17 mouse cellular contexts compared by ENCODE assay signal in genomic region chrX:109175038-109175437, GRCm38 (mm10). TPM values are rescaled to one million over a fixed set of nuclear protein-coding genes. Genes with fewer than 3 reads are reported as not detected.
DNase-seq lines count a peak whose midpoint lies in the region; ATAC-seq lines count a peak whose summit lies in the region.
"Had no signal": no experiment of that assay in that cellular context is flagged by ENCODE, and none has a peak within 500 bp of the region (broad histone marks: within the 10 kb centered on the region; RNA-seq: fewer than 3 reads in every experiment).

No protein-coding gene starts in this region.

- peak; percentile 5 to 14 for DNase-seq in cerebellum, postnatal 10 days
- DNase-seq in cerebellum, adult 8-10 months, result no peak
- DNase-seq in kidney, postnatal 10 days, result peak; percentile 24
- peak; percentile 18 for DNase-seq in 3T3-L1 (ENCODE audit: low read depth, low spot score)
- DNase-seq in forebrain, embryonic 14.5 days (ENCODE audit: low spot score), result no peak
- no peak for DNase-seq in thymus, postnatal 4 days
- DNase-seq: adrenal gland, adult 8-10 months; cerebellum, postnatal 14 days; liver, postnatal 0 days had no signal

- WGBS in kidney, embryonic 15.5 days, result 59% methylated on average over 2 of the region's 2 CpGs
- WGBS in intestine, embryonic 16.5 days, result 66% methylated on average over 2 of the region's 2 CpGs
- 82% methylated on average over 2 of the region's 2 CpGs for WGBS in forebrain, embryonic 14.5 days

- no peak overlapping the region for H3K4me3 ChIP-seq in kidney, embryonic 15.5 days (replicated peaks)
- no peak overlapping the region for H3K4me3 ChIP-seq in intestine, embryonic 16.5 days (ENCODE audit: low read length)
- H3K4me3 ChIP-seq in forebrain, embryonic 14.5 days (ENCODE audit: low read depth, low read length), result no peak overlapping the region
- H3K4me3 ChIP-seq: forebrain, embryonic 12.5 days; limb, embryonic 13.5 days had no signal

- no peak for ATAC-seq in kidney, embryonic 15.5 days (replicated peaks; ENCODE audit: low FRiP score)
- peak; percentile 72 for ATAC-seq in intestine, embryonic 16.5 days
- ATAC-seq in forebrain, embryonic 14.5 days, result no peak
- ATAC-seq: liver, postnatal 0 days had no signal

- no peaks in the 10 kb centered on the region for H3K27me3 ChIP-seq in kidney, embryonic 15.5 days
- H3K27me3 ChIP-seq in intestine, embryonic 16.5 days (replicated peaks; ENCODE audit: control insufficient read depth, insufficient read depth, low read length), result no peaks in the 10 kb centered on the region
- no peaks in the 10 kb centered on the region for H3K27me3 ChIP-seq in forebrain, embryonic 14.5 days (replicated peaks; ENCODE audit: control insufficient read depth, insufficient read depth, low read length)
- H3K27me3 ChIP-seq: forebrain, embryonic 12.5 days; limb, embryonic 13.5 days had no signal

- H3K9me3 ChIP-seq in kidney, embryonic 15.5 days (replicated peaks), result no peaks in the 10 kb centered on the region
- H3K9me3 ChIP-seq in intestine, embryonic 16.5 days (ENCODE audit: control insufficient read depth, low read length), result no peaks in the 10 kb centered on the region
- no peaks in the 10 kb centered on the region for H3K9me3 ChIP-seq in forebrain, embryonic 14.5 days (replicated peaks; ENCODE audit: control insufficient read depth, low read length)
- H3K9me3 ChIP-seq: forebrain, embryonic 12.5 days; limb, embryonic 13.5 days had no signal

- H3K27ac ChIP-seq in kidney, embryonic 15.5 days, result no peak overlapping the region
- H3K27ac ChIP-seq in intestine, embryonic 16.5 days (ENCODE audit: low read length), result no peak overlapping the region
- no peak overlapping the region for H3K27ac ChIP-seq in forebrain, embryonic 14.5 days (ENCODE audit: low read depth, low read length)
- H3K27ac ChIP-seq: forebrain, embryonic 12.5 days; limb, embryonic 13.5 days had no signal

- H3K9ac ChIP-seq in kidney, embryonic 15.5 days, result no peak overlapping the region
- H3K9ac ChIP-seq in intestine, embryonic 16.5 days (ENCODE audit: low read depth, low read length), result no peak overlapping the region
- H3K9ac ChIP-seq in forebrain, embryonic 14.5 days (ENCODE audit: low read length), result no peak overlapping the region
- H3K9ac ChIP-seq: forebrain, embryonic 12.5 days; limb, embryonic 13.5 days; liver, postnatal 0 days had no signal

- H3K4me2 ChIP-seq in kidney, embryonic 15.5 days, result no peak overlapping the region
- no peak overlapping the region for H3K4me2 ChIP-seq in intestine, embryonic 16.5 days (ENCODE audit: low read depth, low read length)
- H3K4me2 ChIP-seq in forebrain, embryonic 14.5 days (ENCODE audit: low read length), result no peak overlapping the region
- H3K4me2 ChIP-seq: forebrain, embryonic 12.5 days; limb, embryonic 13.5 days had no signal

- no peaks in the 10 kb centered on the region for H3K36me3 ChIP-seq in kidney, embryonic 15.5 days
- H3K36me3 ChIP-seq in intestine, embryonic 16.5 days (ENCODE audit: control insufficient read depth, insufficient read depth, low read length), result no peaks in the 10 kb centered on the region
- H3K36me3 ChIP-seq in forebrain, embryonic 14.5 days (ENCODE audit: control insufficient read depth, insufficient read depth, low read length), result no peaks in the 10 kb centered on the region
- H3K36me3 ChIP-seq: forebrain, embryonic 12.5 days; limb, embryonic 13.5 days had no signal

- H3K4me1 ChIP-seq in kidney, embryonic 15.5 days, result no peaks in the 10 kb centered on the region
- H3K4me1 ChIP-seq in intestine, embryonic 16.5 days (ENCODE audit: control insufficient read depth, insufficient read depth, low read length), result no peaks in the 10 kb centered on the region; the same call in 1 of the 2 replicates
- no peaks in the 10 kb centered on the region for H3K4me1 ChIP-seq in forebrain, embryonic 14.5 days (ENCODE audit: control insufficient read depth, insufficient read depth, low read length)
- H3K4me1 ChIP-seq: forebrain, embryonic 12.5 days; limb, embryonic 13.5 days had no signal

RNA-seq across cellular contexts. Expression of gene Gm6377, which starts 21.5 kb away (rescaled TPM):
- 0.08 and 0.14 TPM in 2 replicates for polyA plus RNA-seq in kidney, embryonic 15.5 days (2015; fragmentation: Nextera tagmentation; extraction: Ambion mirVana)
- 0.10 and 0.17 TPM in 2 replicates for polyA plus RNA-seq in intestine, embryonic 16.5 days (2015; fragmentation: Nextera tagmentation; extraction: Ambion mirVana)
- polyA plus RNA-seq in forebrain, embryonic 14.5 days (2014; fragmentation: Nextera tagmentation; extraction: Ambion mirVana), result 0.17 and 0.21 TPM in 2 replicates
- polyA plus RNA-seq: embryonic facial prominence, embryonic 11.5 days; forebrain, embryonic 12.5 days; limb, embryonic 13.5 days; neural tube, embryonic 11.5 days; small intestine, adult 2 months; testis, adult 2 months had no signal

Comparison
In these comparisons a context has a peak if more than half of its experiments do, and no peak if none do; other contexts are left out.
1. DNase-seq: peak in cerebellum, postnatal 10 days (2 of 2), kidney, postnatal 10 days (single experiment) and 3T3-L1 (single experiment); none in cerebellum, adult 8-10 months (single experiment), forebrain, embryonic 14.5 days (single experiment) and thymus, postnatal 4 days (single experiment).